Mouse (Mus musculus): ENCODE results near the gene Mrln. TPM values are rescaled to one million over a fixed set of nuclear protein-coding genes. Genes with fewer than 3 reads are reported as not detected.

The Mrln gene
- not detected for total RNA-seq (2023)

GRCm38 (mm10) chr10:70204505-70205399 is at the start of gene Mrln:
TSS of gene Mrln (plus strand) at chr10:70204664.

DNA sequence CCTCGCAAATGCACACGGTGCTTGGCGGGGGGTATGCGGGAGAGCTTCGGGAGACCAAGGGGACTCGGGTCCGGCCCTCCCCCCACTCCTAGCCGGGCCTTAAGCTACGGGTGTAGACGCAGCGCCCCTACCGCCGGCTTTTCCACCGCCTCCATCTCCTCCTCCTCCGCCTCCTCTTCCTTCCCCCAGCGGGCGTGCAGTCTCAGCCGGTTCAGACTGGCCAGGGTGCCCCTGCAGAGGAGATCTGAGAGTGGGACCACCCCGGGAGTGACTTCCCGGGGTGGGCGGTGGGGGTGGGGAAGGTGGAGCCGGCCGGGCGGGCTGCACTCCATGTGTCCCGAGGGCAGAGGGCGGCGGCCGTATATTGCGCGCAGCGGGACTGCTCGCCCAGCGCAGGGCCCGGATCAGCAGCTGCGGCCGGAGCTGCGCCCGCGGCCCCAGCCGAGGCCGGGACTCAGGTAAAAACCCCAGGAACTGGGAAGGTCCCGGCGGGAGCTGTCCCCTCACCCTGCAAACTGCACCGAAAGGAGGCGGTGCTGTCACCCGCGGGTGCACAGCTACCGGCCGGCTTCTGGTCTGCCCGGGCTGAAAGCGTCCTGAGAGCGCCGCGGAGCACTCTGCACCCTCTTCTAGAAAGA is 40.6 kb downstream of the Mrln start, which contains the start of gene Slc16a9:
TSS of gene Slc16a9 (plus strand) at position 180 of the 638 bp plus-strand sequence.

Other genes starting within 250 kb of the Mrln start
- gene Ccdc6, start 107.5 kb upstream of the Mrln start, total RNA-seq (2023) = 10 to 100 TPM; 36.2 to 36.9 TPM
- gene Slc16a9, start 40.4 kb downstream of the Mrln start, total RNA-seq (2023) = 10 to 100 TPM; 13.4 to 15.9 TPM
- gene Fam13c, start 235.8 kb downstream of the Mrln start, total RNA-seq (2023) = not detected

Data from monocyte, adult 59 days (primary cell).